Mouse (Mus musculus): ENCODE measurements at regions not wholly inside any gene's neighbourhood (a gene's known extent, or its start where the extent isn't known, plus 50 kb on each side); places are given as distances from the start of the nearest gene placed in this dataset.

DNA sequence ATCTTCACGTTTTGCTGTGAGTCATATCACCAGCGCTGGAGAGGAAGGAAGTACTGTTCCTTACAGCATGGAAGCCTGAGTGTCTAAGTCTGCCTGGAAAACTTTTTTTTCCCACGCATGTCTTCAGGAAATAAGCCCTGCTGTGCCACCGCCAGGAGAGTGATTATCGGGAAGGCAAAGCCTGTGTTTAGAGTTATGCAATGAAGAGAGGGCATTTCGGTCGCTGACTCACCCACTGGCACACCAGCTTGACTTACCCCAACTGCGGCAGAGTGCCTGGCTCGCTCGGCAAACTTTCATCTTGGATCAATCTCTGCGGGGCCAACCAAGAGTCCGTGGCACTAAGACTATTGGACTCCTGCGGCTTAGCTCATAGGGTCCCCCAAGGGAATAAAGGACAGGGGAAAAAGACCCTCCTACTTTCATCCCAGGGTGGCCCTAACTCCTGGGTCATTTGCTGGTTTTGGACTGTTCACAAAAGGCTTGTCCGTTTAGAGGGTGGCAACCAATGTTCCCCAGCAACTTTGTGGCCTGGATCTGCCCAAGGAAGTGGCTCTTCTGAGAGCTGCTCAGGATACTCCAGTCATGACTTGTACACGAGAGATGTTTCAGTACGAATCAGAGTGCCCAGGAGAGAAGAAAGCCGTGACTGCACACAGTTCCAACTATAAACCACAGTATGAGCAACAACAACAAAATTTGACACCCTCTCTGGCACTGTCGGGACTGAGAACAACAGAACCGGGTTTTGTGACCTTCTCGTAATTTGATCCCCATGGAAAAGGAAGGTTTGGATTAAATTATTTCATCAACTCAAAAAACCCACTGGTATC is 248.3 kb downstream of the Zfp36l1 start:
- in situ Hi-C loops (cut with MboI; ENCODE audit: low sequenced_read_pairs in 2 of 2, unreplicated experiment in 2 of 2), result no loop called here
- Histone ChIP-seq H3K9ac (ENCODE audit: insufficient read depth, low read depth, low read length, poor library complexity, severe bottlenecking) (no peak overlapping the region), H3K36me3 (ENCODE audit: control insufficient read depth, insufficient read depth, low read length, poor library complexity, severe bottlenecking) (no peaks in the 10 kb centered on the region), H3K4me3 (ENCODE audit: insufficient read depth in 1 of 2, low read depth in 1 of 2, low read length in 2 of 2, poor library complexity in 1 of 2, severe bottlenecking in 1 of 2) (no peak overlapping the region), H3K9me3 (ENCODE audit: control insufficient read depth, insufficient read depth, low read depth, low read length) (no peaks in the 10 kb centered on the region), H3K4me1 (ENCODE audit: control insufficient read depth in 2 of 2, insufficient read depth in 2 of 2, low read length in 2 of 2, poor library complexity in 1 of 2) (peaks cover 0 to 4% of the 10 kb centered on the region in 2 experiments; a peak in 1 of 4 replicates), H3K27ac (ENCODE audit: insufficient read depth, low read depth, low read length, poor library complexity, severe bottlenecking) (no peak overlapping the region)
- no peak for DNase-seq (ENCODE audit: low read depth, low spot score)
- no peak for TF ChIP-seq ZC3H11A (IDR thresholded peaks at IDR 0.05; ENCODE audit: borderline replicate concordance, low read depth, low read length)
- TF ChIP-seq ZNF384 (IDR thresholded peaks at IDR 0.05; ENCODE audit: low read depth, low read length), result no peak
- no peak for TF ChIP-seq HCFC1 (IDR thresholded peaks at IDR 0.05; ENCODE audit: borderline replicate concordance, insufficient read depth, low read length)
- no peak for TF ChIP-seq MAFK (IDR thresholded peaks at IDR 0.05; ENCODE audit: insufficient read depth, low read depth, low read length)
- TF ChIP-seq CHD2 (IDR thresholded peaks at IDR 0.05; ENCODE audit: low read depth, low read length), result no peak

Data from ES-E14 (cell line).